Mouse (Mus musculus) embryonic facial prominence, embryonic 15.5 days (tissue): Measurements from ENCODE around the gene Ciao2b. TPM values are rescaled to one million over a fixed set of nuclear protein-coding genes. Genes with fewer than 3 reads are reported as not detected.
A peak's percentile ranks its signal among the peaks of the same experiment; 100 is the strongest.

Experiments used
- ATAC-seq: fragments of 200-750 bp; cut with Nextera tagmentation; 2 replicates; pipeline ENCODE4 v1.8.0; 2017; ENCODE audit warnings: low read depth, moderate TSS enrichment; ENCODE audit not compliant: insufficient number of reproducible peaks, low FRiP score, low TSS enrichment
- H3K27ac ChIP-seq: fragments of 300-500 bp; sonication (generic); replicated peaks from 2 replicates; pipeline ENCODE4 v1.5.1; 2015; ENCODE audit warnings: mild to moderate bottlenecking, inconsistent platforms
- H3K27me3 ChIP-seq: fragments of 300-500 bp; sonication (generic); 2 replicates; pipeline ENCODE4 v1.6.1; 2015; ENCODE audit warnings: inconsistent platforms
- H3K36me3 ChIP-seq: fragments of 300-500 bp; sonication (generic); 2 replicates; pipeline ENCODE4 v1.6.1; 2015; ENCODE audit warnings: mild to moderate bottlenecking, inconsistent platforms
- H3K4me1 ChIP-seq: fragments of 300-500 bp; sonication (generic); 2 replicates; pipeline ENCODE4 v1.6.1; 2015; ENCODE audit warnings: inconsistent platforms
- H3K4me2 ChIP-seq: fragments of 300-500 bp; sonication (generic); replicated peaks from 2 replicates; pipeline ENCODE4 v1.6.1; 2015; ENCODE audit warnings: mild to moderate bottlenecking, inconsistent platforms
- H3K4me3 ChIP-seq: fragments of 300-500 bp; sonication (generic); replicated peaks from 2 replicates; pipeline ENCODE4 v1.5.1; 2015; ENCODE audit warnings: mild to moderate bottlenecking, inconsistent platforms
- H3K9ac ChIP-seq: fragments of 300-500 bp; sonication (generic); 2 replicates; pipeline ENCODE4 v1.6.1; 2015; ENCODE audit warnings: inconsistent platforms
- H3K9me3 ChIP-seq: fragments of 300-500 bp; sonication (generic); replicated peaks from 2 replicates; pipeline ENCODE4 v1.6.1; 2016; ENCODE audit warnings: inconsistent platforms
- WGBS: fragments of 180-500 bp; shearing (Covaris S2); methylation state at CpG from one replicate; pipeline ENCODE4 v1.1.7; 2015; 5-methylcytosine and 5-hydroxymethylcytosine counted together
- polyA plus RNA-seq: library from polyadenylated mRNA; unstranded; fragments of >200 nt; fragmentation: Nextera tagmentation; extraction: Ambion mirVana; gene quantifications from 2 replicates; pipeline ENCODE4 v1.2.1, GENCODE M21; 2015

The Ciao2b gene
- polyA plus RNA-seq, 1 experiment from 2014 or later = 90.6 TPM

- Histone ChIP-seq H3K9me3 (no peaks in the 10 kb centered on the region), H3K4me1 (peaks cover 11% of the 10 kb centered on the region; the same call in 1 of the 2 replicates), H3K4me2 (no peak overlapping the region), H3K27me3 (no peaks in the 10 kb centered on the region), H3K9ac (no peak overlapping the region), H3K4me3 (no peak overlapping the region), H3K27ac (no peak overlapping the region), H3K36me3 (peaks cover 22% of the 10 kb centered on the region)
- 83% methylated on average over 21 of the region's 21 CpGs for WGBS
- ATAC-seq = no peak
Observed at GRCm38 (mm10) chr8:104595773-104596536, 45.8 kb downstream of the Ciao2b start.

- WGBS = 94% methylated on average over 19 of the region's 19 CpGs
- no peak for ATAC-seq
- H3K4me3 ChIP-seq = no peak overlapping the region
- peaks cover 15% of the 10 kb centered on the region for H3K4me1 ChIP-seq
- no peak overlapping the region for H3K27ac ChIP-seq
- H3K36me3 ChIP-seq = peaks cover 22% of the 10 kb centered on the region
- H3K9me3 ChIP-seq = no peaks in the 10 kb centered on the region
- H3K4me2 ChIP-seq = no peak overlapping the region
- no peaks in the 10 kb centered on the region for H3K27me3 ChIP-seq
- no peak overlapping the region for H3K9ac ChIP-seq
Observed at GRCm38 (mm10) chr8:104594611-104595362, 47.0 kb downstream of the Ciao2b start.

GRCm38 (mm10) chr8:104593536-104594325, 48.0 kb downstream of the Ciao2b start:
- no peak for ATAC-seq
- Histone ChIP-seq H3K9ac (no peak overlapping the region), H3K4me2 (no peak overlapping the region), H3K27me3 (no peaks in the 10 kb centered on the region), H3K9me3 (no peaks in the 10 kb centered on the region), H3K4me1 (peaks cover 15% of the 10 kb centered on the region), H3K36me3 (peaks cover 22% of the 10 kb centered on the region), H3K27ac (no peak overlapping the region), H3K4me3 (no peak overlapping the region)
- 93% methylated on average over 31 of the region's 31 CpGs for WGBS

- Histone ChIP-seq H3K9ac (no peak overlapping the region), H3K27me3 (no peaks in the 10 kb centered on the region), H3K4me3 (peak overlapping the region; percentile 73; the same call in 1 of the 2 replicates), H3K36me3 (peaks cover 22% of the 10 kb centered on the region), H3K4me1 (peaks cover 15% of the 10 kb centered on the region), H3K4me2 (0 out of 2 replicates have a peak overlapping the region, but pooled peaks have one; percentile 83), H3K9me3 (no peaks in the 10 kb centered on the region), H3K27ac (no peak overlapping the region)
- no peak for ATAC-seq
- WGBS = 69% methylated on average over 6 of the region's 6 CpGs
Observed at GRCm38 (mm10) chr8:104592566-104592965, 49.2 kb downstream of the Ciao2b start.

GRCm38 (mm10) chr8:104591856-104592255, 49.9 kb downstream of the Ciao2b start:
- H3K4me2 ChIP-seq = peak overlapping the region; percentile 83
- ATAC-seq = no peak
- peaks cover 22% of the 10 kb centered on the region for H3K36me3 ChIP-seq
- peak overlapping the region; percentile 73 for H3K4me3 ChIP-seq
- peak overlapping the region; percentile 86; the same call in 1 of the 2 replicates for H3K27ac ChIP-seq
- WGBS = 1% methylated on average over 9 of the region's 9 CpGs
- peaks cover 15% of the 10 kb centered on the region for H3K4me1 ChIP-seq
- no peaks in the 10 kb centered on the region for H3K27me3 ChIP-seq
- H3K9me3 ChIP-seq = no peaks in the 10 kb centered on the region
- H3K9ac ChIP-seq = peak overlapping the region; percentile 54

- whole genome bisulfite sequencing = under 1% methylated on average over 44 of the region's 44 CpGs
- Histone ChIP-seq H3K9ac (peak within 1 kb of the TSS; percentile 54), H3K4me3 (peak within 1 kb of the TSS; percentile 73), H3K4me2 (peak within 1 kb of the TSS; percentile 83), H3K27ac (peak within 1 kb of the TSS; percentile 86), H3K36me3 (peaks cover 20% of the 10 kb centered on the region), H3K9me3 (no peaks in the 10 kb centered on the region), H3K27me3 (no peaks in the 10 kb centered on the region), H3K4me1 (peaks cover 15% of the 10 kb centered on the region)
- ATAC-seq = peak; percentile 98
Observed at GRCm38 (mm10) chr8:104591133-104591834, 50.5 kb downstream of the Ciao2b start, which contains the start of gene Pdp2. TSS of gene Pdp2 (plus strand) at chr8:104591451.

GRCm38 (mm10) chr8:104590284-104590683, 51.5 kb downstream of the Ciao2b start:
- Histone ChIP-seq H3K4me3 (peak overlapping the region; percentile 73; the same call in 1 of the 2 replicates), H3K27ac (no peak overlapping the region), H3K9me3 (no peaks in the 10 kb centered on the region), H3K27me3 (no peaks in the 10 kb centered on the region), H3K4me2 (no peak overlapping the region), H3K4me1 (peaks cover 15% of the 10 kb centered on the region), H3K9ac (no peak overlapping the region), H3K36me3 (peaks cover 18% of the 10 kb centered on the region)
- 92% methylated on average over 3 of the region's 3 CpGs for WGBS
- no peak for ATAC-seq

Other genes starting within 250 kb of the Ciao2b start
- gene Cmtm4, start 246.2 kb downstream of the Ciao2b start, polyA plus RNA-seq = 2.9 and 3.4 TPM in 2 replicates
- gene Dync1li2, start 198.9 kb downstream of the Ciao2b start, polyA plus RNA-seq = 63.0 and 66.3 TPM in 2 replicates
- gene Terb1, start 132.1 kb downstream of the Ciao2b start, polyA plus RNA-seq = 0.48 and 0.55 TPM in 2 replicates
- 91.9 and 94.5 TPM in 2 replicates for gene Nae1, start 107.3 kb downstream of the Ciao2b start, polyA plus RNA-seq
- 1.1 and 1.2 TPM in 2 replicates for gene Car7, start 107.3 kb downstream of the Ciao2b start, polyA plus RNA-seq
- gene Pdp2, start 50.5 kb downstream of the Ciao2b start, polyA plus RNA-seq = 9.0 and 9.3 TPM in 2 replicates
- gene Cdh16, start 17.6 kb downstream of the Ciao2b start, polyA plus RNA-seq = 0.40 TPM in 1 of 2 replicates, not detected in the other
- gene Rrad, start 10.6 kb downstream of the Ciao2b start, polyA plus RNA-seq = 22.8 and 31.0 TPM in 2 replicates
- gene Ces2a, start 92.0 kb upstream of the Ciao2b start, polyA plus RNA-seq = not detected in 2 replicates
- gene Ces2b, start 189.6 kb upstream of the Ciao2b start, polyA plus RNA-seq = 0.11 and 0.24 TPM in 2 replicates
- gene Ces2c, start 205.1 kb upstream of the Ciao2b start, polyA plus RNA-seq = not detected in 2 replicates